Mouse (Mus musculus): ENCODE measurements around the gene Fam19a1. TPM values are rescaled to one million over a fixed set of nuclear protein-coding genes. Genes with fewer than 3 reads are reported as not detected.

The Fam19a1 gene
- polyA plus RNA-seq (2012; rRNA removed): not detected in 2 replicates

DNA sequence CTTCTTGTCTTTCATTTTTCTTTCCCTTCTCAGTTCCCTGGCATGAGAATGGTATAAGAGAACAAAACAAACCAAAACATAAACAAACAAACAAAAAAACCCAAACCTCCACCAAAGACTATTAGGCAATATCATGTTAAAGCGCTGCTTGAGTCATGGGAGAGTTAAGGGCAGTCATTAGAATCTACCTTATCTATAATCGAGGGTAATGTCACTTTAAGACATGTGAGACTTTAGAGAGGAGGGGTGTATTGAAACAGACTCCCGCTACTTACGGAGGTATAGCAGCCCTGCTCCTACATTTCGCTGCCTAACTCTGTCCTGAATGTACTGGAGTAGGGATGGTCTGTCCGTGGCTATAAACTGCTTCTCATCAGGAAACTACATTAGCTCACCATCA lies at the start of gene Fam19a1:
Fam19a1 (plus strand) TSS at position 301 of the 400 bp plus-strand sequence.

DNA sequence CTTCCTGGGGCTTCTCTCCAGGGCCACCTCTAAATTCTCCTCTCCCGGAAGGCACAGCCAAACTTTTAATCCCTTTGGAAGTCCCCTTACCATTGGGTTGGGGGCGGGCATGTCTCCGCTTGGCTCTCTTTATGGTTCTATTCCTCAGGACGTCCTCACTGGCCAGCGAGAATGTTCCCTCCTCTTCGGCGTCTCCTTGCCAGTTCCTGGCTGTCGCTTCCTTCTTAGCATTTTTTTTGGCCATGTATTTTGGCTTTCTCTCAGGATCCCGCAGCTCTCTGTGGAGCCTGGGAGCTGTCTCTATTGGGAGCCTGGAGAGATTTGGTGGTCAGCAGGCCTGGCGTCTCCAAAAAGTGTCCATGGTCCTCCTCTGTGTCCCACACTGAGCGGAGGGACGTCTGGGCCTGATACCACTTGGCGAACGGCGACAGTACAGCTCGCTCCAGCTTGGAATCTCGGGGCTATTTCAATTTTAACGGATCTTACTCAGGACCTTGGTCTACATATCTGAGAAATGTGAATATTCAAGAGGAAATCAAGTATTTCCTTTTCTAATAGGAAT lies 52.9 kb downstream of the Fam19a1 start, which contains the start of gene 1700123L14Rik:
1700123L14Rik (minus strand) TSS at position 426 of the 562 bp plus-strand sequence.

Other genes with a start within 250 kb of the Fam19a1 start
- not detected in 2 replicates for gene 1700123L14Rik, start 53.1 kb downstream of the Fam19a1 start, polyA plus RNA-seq (2012; rRNA removed)